Mouse (Mus musculus): ENCODE data around the gene Tcte1. TPM values are rescaled to one million over a fixed set of nuclear protein-coding genes. Genes with fewer than 3 reads are reported as not detected.

Gene Tcte1
- total RNA-seq, 2 experiments from 2014 or later = 0.12 TPM; not detected in 1

- no peak for DNase-seq
- intact Hi-C loops (cut with DNase I) = no loop called here
These were observed 21.6 kb downstream of the Tcte1 start for GRCm38 (mm10) chr17:45544873-45545277.

DNA sequence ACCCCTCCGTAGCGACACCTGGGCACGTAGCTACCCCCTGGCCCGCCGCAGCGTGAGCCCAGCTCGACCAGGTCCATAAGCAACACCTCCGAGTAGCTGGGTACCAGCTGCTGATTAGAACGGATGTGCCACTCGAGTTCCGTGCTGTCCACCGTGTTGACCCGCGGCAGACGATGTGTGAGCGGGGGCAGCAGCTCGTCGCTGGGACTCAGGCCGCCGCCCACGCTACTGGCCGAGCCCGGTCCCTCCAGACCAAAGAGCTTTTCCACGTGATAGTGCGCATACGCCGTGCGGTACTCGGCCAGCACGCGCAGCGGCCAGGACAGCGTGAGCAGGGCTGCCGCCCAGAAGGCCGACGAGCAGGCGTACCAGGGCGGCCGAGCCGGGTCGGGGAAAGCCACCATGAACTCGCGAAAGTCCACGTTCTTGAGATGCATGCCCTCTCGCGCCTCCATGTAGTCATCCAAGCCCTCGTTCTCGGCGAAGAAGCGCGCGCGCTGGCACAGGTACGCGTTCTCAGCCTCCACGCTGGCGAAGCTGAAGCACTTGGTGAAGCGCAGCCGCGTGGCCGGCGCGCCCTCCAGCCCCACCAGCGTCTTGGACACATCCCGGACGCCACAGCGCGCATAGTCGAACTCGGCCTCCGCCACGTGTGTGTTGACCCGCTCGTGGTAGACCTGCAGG is 22.2 kb downstream of the Tcte1 start:
- DNase-seq = no peak
- intact Hi-C loops (cut with DNase I) = no loop called here

DNA sequence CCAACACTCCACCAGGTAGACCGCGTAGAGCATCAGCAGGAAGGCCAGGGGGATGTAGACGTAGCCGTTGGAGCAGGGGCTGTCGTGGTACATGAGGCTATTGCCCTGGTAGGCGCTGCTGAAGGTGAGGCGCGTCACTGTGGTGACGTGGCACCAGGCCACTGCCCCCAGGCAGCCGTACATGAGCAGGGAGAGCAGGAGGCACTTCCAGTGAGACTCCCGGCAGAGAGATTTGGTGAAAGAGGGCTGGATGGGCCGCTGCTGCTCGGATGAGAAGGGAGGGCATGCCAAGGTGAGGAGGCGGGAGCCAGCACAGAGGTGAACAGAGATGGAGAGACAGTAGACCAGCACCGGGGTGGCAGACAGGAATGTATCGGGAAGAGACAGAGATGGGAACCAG is 23.7 kb downstream of the Tcte1 start:
- intact Hi-C loops (cut with DNase I) = no loop called here
- no peak for DNase-seq

DNA sequence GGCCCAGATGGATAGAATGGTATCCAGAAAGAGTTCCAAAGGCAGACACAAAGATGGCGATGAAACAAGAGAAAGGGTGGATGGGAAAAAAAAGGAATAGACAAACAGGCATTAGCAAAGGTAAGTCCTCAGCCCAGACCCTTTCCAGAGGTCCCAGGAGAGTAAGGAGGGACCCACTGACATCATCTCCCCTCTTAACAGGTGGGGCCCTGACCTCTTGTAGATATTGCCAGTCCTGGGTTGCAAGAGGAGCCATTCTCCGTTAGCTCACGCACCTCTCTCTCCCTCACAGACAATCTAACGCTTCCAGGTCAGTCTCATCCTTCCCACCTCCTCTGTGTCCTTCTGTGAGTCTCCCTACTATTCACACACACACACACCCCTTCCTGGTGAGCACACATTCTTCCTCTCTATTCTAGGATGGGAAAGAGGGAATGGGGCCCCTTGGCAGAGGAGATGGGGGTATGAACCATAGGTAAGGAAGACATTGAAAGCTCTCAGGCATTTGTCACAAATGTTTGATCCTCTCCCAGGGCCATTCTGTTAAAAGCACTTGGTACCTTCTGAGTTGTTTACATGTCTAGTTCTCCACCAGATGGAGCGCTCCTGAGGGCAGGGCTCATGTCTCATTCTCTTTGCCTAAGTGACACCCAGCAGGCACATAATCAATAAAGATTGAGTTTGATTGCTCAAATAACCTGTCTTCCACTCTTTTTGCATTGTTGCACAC is 24.4 kb downstream of the Tcte1 start:
- no peak for DNase-seq
- intact Hi-C loops (cut with DNase I) = no loop called here

DNA sequence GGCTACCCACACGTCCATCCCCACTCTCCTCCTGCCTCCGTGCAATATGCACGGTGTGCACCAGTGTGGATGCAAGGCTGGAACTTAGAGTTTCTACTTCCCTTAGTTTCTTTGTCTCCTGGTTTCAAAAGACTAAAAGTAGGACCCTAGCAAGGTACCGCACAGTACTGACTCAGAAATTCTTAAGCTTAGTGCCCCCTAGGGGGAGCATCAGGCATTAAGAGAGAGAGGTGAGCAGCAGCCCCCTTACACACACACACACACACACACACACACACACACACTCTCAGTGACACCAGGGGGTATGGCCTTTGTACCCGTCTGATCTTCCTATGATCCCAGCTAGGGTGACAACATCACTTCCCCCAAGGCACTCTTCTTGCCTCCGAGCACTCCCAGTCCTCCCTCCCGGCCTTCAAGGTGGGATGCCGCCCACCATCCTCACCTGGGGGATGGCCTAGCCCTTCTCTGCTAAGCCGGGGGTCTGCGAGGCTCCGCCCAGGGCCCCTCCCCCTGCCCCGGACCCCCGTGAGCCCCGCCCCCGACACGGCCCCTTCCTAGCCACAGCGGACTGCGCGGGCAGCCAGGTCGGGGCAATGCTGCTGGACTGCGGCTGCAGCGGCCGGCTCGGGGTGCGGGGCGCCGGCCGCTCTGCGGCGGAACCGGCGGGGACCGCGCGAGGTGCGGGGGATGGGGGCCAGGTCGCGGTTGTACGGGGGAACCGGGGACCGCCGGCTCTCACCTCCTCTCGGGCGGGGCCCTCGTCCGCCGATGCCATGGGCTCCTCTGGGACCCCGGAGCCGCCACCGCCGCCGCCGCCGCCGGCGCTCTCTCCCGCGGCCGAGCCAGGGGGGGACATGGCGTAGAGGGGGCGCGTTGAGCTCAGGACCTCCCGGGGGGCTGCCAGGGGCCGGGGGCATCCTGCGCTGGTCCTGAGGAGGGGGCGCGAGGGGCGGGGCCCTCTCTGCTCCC is 25.6 kb downstream of the Tcte1 start:
- no peak for DNase-seq
- intact Hi-C loops (cut with DNase I) = no loop called here

DNA sequence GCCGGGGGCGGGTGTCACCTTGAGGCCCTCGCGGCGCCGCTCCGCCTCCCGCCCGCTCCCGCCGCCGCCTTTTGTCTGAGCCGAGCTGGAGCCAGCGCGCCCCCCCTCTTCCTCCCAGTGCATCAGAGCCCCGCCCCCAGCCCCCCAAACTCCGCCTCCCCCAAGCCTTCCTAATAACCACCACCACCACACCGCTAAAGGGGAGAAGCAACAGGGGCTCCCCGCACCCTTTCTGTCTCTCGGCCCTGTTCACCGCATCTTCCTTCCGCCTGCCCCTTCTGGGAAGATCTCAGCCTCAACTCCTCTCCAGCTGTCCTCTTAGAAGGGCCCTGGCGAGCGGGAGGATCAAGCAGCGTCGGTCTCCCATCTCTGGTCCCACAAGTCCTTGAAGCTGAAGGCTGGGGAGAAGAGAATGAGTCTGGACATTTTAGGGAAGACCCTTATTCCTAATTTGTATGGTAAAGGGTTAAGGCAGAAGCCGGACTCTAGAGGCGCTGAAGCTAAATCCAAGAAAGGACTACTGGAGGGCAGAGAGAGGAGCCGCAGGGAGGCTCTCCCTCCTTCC is 26.5 kb downstream of the Tcte1 start, which contains the start of gene Tmem151b:
Gene Tmem151b, minus strand, starts transcription at position 61 of the 565 bp plus-strand sequence.
- DNase-seq = no peak

DNA sequence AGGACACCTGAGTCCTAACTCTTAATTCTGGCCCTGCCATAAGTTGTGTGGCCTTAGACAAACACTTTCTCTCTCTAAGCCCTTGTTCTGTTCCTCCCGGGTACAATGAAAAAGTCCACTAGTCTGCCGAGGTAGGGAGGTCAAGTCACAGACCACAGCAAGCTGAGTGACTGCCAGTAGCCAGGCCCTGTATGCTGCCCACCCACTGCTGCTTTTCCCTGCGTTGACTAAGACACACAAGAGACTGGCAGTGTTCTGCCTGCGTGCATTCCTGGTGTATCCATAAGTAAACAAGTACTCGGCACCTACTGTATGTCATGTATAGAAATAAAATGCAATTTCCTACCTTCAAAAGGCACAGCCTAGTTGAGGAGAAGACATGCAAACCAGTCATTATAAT is 27.0 kb downstream of the Tcte1 start:
- no peak for DNase-seq
- intact Hi-C loops (cut with DNase I) = no loop called here

More for the DNA sequence above, 26.5 kb downstream of the Tcte1 start, which contains the start of gene Tmem151b:
- intact Hi-C loops (cut with DNase I) = no loop called here

DNA sequence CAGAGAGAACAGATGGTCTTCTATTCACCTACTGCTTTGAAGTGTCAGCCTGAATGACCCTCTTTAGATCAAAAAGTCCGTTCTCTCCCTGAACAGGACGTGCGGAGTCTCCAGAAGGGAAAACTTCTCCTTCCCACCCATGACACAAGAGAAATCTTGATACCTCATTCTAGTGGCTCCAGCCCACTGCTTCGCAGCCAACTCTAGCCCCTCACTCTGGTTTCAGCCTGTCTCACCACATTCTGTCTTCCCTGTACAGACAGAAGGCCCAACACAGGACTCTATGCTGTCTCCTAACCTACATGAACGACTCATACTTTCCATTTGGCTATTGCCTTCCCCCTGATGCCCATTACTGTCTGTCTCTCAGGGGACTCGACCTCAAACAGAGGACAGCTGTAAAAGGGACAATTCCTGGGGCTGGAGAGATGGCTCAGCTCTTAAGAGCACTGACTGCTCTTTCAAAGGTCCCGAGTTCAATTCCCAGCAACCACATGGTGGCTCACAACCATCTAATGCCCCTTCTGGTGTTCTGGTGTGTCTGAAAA is 28.1 kb downstream of the Tcte1 start:
- DNase-seq = no peak
- intact Hi-C loops (cut with DNase I) = no loop called here

DNA sequence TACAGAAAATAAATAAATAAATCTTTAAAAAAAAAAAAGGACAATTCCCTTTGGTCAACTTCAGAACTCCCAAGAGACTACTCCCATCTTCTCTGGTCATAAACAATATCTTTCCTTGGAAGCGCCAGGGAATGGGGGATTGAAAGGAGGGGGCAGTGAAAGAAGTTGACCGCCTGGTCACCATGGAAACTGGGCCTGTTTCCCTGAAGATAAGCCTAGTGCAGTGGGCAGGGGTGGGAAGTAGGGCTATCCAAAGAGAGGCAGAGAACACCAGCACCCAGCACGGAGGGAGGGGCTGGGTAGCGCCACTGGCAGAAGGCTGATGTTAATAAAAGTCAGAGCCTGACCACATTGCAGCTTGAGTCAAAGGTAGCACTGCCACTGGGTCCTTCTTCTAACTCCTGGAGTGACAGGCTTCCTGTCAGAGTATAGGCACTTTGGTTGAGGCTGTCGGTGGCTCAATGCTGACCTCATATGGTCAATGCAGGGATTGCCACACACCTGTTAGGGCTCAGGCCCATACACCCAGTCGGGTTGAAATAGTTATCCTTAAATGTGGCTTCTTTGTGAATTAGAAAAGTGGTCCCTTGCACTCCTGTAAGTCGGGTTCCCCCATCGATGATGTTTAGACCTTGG is 28.7 kb downstream of the Tcte1 start:
- DNase-seq = peak; percentile 78 to 84
- intact Hi-C loops (cut with DNase I) = loop anchor here (1.0 kb wide), 2 partner anchors 36 to 74 kb away; no protein-coding TSS in a partner anchor

DNA sequence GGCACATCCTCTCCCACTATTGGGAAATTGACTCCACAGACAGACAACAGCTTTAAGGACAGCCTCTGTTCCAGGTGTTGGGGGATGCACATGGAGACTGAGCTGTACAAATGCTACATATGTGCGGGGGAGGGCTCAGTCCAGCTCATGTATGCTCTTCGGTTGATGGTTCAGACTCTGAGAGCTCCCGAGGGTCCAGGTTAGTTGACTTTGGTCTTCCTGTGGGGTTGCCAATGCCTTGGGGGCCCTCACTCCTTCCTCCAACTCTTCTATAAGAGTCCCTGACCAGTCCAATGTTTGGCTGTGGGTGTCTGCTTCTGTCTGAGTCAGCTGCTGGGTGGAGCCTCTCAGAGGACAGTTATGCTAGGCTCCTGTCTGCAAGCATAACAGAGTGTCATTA is 29.8 kb downstream of the Tcte1 start:
- intact Hi-C loops (cut with DNase I) = no loop called here
- DNase-seq = no peak

DNA sequence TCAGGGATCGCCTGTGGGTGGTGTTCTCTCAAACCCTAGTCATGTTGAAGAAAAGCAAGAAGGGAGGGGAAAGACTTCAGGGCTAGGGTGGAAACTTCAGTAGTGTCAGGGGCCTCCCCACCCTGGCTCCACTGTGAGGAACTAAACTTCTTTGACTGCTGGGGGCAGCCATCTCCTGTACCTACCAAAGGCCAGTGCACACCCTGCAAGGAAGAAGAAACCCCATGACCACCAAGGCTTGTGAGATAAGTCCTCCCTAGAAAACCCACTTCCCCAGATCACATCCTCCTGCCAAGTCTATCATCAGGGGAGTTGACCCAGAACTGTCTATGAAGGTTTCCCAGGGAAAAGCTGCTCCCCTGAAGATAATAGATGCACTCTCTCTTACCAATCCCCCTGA is 31.2 kb downstream of the Tcte1 start:
- intact Hi-C loops (cut with DNase I) = no loop called here
- no peak for DNase-seq

DNA sequence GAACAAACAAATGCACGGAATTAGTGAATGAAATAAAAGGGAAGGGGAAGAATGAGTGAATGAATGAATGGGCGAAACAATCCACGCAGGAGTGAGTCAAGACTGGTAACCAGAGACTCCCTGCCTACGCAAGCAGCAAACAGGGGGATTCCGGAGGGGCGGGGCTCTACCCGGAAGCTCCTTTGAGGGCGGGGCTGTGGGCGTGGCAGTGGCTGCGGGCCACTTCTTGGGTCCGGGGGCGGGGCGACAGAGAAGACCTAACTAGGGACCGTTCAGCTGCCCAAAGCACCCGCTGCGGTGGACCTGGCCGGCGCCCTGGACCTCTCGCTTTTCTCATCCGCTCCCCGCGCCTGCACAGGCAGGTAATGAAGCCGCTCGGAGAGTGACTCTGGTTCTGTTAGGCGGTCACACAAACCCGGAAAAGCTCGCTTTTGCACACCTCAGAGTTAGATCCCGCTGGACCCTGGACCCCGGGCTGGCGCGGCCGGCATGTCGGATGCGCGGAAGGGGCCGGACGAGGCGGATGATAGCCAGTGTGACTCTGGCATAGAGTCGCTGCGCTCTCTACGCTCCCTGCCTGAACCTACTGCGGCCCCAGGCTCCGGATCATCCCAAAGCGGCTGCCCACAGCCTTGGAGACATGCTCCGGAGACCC is 32.3 kb downstream of the Tcte1 start, which contains the start of gene Nfkbie:
Gene Nfkbie, plus strand, starts transcription at position 252 of the 655 bp plus-strand sequence.
- intact Hi-C loops (cut with DNase I) = no loop called here
- peak; percentile 93 to 97 for DNase-seq

GRCm38 (mm10) chr17:45556107-45556489 is 32.9 kb downstream of the Tcte1 start:
- intact Hi-C loops (cut with DNase I) = no loop called here
- DNase-seq = no peak

GRCm38 (mm10) chr17:45556514-45557245 is 33.4 kb downstream of the Tcte1 start:
- no peak for DNase-seq
- intact Hi-C loops (cut with DNase I) = no loop called here

DNA sequence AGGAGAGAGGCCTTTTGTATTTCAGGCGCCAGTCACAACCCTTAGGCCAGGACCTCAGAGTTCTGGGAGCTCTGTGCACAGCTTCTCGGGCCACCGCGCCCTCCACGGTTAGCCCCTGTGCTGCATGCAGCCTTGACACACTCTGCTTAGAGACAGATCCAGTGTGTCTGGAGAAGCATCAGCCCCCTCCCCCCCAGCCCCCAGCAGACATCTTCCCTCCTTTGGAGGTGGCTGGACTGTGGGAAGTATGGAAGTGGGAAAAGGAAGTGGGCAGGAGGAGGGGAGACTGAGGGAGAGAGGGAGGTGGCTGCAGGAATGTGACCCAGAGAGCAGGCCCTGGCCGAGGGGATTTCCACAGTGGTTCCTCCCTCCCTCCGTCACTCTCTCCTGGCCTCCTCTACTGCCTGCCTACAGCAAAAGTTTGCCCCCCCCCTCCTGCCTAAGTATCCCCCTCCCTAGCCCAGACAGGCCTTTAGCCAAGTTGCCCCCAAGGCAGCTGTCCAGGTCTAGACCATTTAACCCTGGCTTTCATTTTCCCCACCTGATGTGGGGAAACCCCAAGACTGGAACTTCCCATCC is 34.1 kb downstream of the Tcte1 start:
- intact Hi-C loops (cut with DNase I) = no loop called here
- DNase-seq = no peak

GRCm38 (mm10) chr17:45557998-45558862 is 35.0 kb downstream of the Tcte1 start:
- intact Hi-C loops (cut with DNase I) = no loop called here
- no peak for DNase-seq

Measured in heart, postnatal 14 days (tissue).